Mouse (Mus musculus): ENCODE results near the gene Man1b1. TPM values are rescaled to one million over a fixed set of nuclear protein-coding genes. Genes with fewer than 3 reads are reported as not detected.
A peak's percentile ranks its signal among the peaks of the same experiment; 100 is the strongest.

Man1b1 gene
- polyA plus RNA-seq (2015; fragmentation: Nextera tagmentation; extraction: Ambion mirVana) = 43.5 and 46.6 TPM in 2 replicates

GRCm38 (mm10) chr2:25332286-25333160 is at the start of gene Man1b1:
Gene Man1b1, plus strand, starts transcription at chr2:25332338.
- peaks cover 33% of the 10 kb centered on the region for H3K4me1 ChIP-seq
- no peaks in the 10 kb centered on the region for H3K27me3 ChIP-seq (replicated peaks)
- no peaks in the 10 kb centered on the region for H3K9me3 ChIP-seq (replicated peaks)
- ATAC-seq (ENCODE audit: low FRiP score) = peak; percentile 99
- peaks cover 36% of the 10 kb centered on the region for H3K36me3 ChIP-seq
- WGBS = under 1% methylated on average over 76 of the region's 78 CpGs
- peak within 1 kb of the TSS; percentile 72 for H3K4me3 ChIP-seq (replicated peaks)
- peak within 1 kb of the TSS; percentile 79 for H3K9ac ChIP-seq (replicated peaks)
- peak within 1 kb of the TSS; percentile 86 for H3K27ac ChIP-seq (replicated peaks)
- peak within 1 kb of the TSS; percentile 82 for H3K4me2 ChIP-seq

GRCm38 (mm10) chr2:25285551-25285950 is 46.6 kb upstream of the Man1b1 start:
- peaks cover 34% of the 10 kb centered on the region for H3K4me1 ChIP-seq
- H3K4me3 ChIP-seq (replicated peaks) = no peak overlapping the region
- H3K36me3 ChIP-seq = peaks cover 42% of the 10 kb centered on the region
- no peak overlapping the region for H3K27ac ChIP-seq (replicated peaks)
- no peaks in the 10 kb centered on the region for H3K9me3 ChIP-seq (replicated peaks)
- ATAC-seq (ENCODE audit: low FRiP score) = no peak
- peaks cover 27% of the 10 kb centered on the region for H3K27me3 ChIP-seq (replicated peaks)
- 97% methylated on average over 2 of the region's 2 CpGs for WGBS
- no peak overlapping the region for H3K4me2 ChIP-seq
- H3K9ac ChIP-seq (replicated peaks) = no peak overlapping the region

GRCm38 (mm10) chr2:25286314-25286713 is 45.8 kb upstream of the Man1b1 start:
- H3K9ac ChIP-seq (replicated peaks) = no peak overlapping the region
- H3K9me3 ChIP-seq (replicated peaks) = no peaks in the 10 kb centered on the region
- 0 out of 2 replicates have a peak overlapping the region, but pooled peaks have one; percentile 4 for H3K27ac ChIP-seq (replicated peaks)
- 92% methylated on average over 1 of the region's 1 CpGs for WGBS
- H3K27me3 ChIP-seq (replicated peaks) = peaks cover 35% of the 10 kb centered on the region
- H3K4me1 ChIP-seq = peaks cover 41% of the 10 kb centered on the region
- no peak for ATAC-seq (ENCODE audit: low FRiP score)
- H3K4me2 ChIP-seq = no peak overlapping the region
- peaks cover 34% of the 10 kb centered on the region for H3K36me3 ChIP-seq
- H3K4me3 ChIP-seq (replicated peaks) = no peak overlapping the region

GRCm38 (mm10) chr2:25286837-25287636 is 45.1 kb upstream of the Man1b1 start:
- no peak overlapping the region for H3K9ac ChIP-seq (replicated peaks)
- peaks cover 30% of the 10 kb centered on the region for H3K36me3 ChIP-seq
- H3K4me3 ChIP-seq (replicated peaks) = no peak overlapping the region
- no peaks in the 10 kb centered on the region for H3K9me3 ChIP-seq (replicated peaks)
- ATAC-seq (ENCODE audit: low FRiP score) = no peak
- WGBS = 51% methylated on average over 7 of the region's 7 CpGs
- 0 out of 2 replicates have a peak overlapping the region, but pooled peaks have one; percentile 4 for H3K27ac ChIP-seq (replicated peaks)
- no peak overlapping the region for H3K4me2 ChIP-seq
- H3K27me3 ChIP-seq (replicated peaks) = peaks cover 42% of the 10 kb centered on the region
- H3K4me1 ChIP-seq = peaks cover 48% of the 10 kb centered on the region

- H3K4me1 ChIP-seq = peaks cover 55% of the 10 kb centered on the region
- H3K27me3 ChIP-seq (replicated peaks) = peaks cover 52% of the 10 kb centered on the region
- H3K9ac ChIP-seq (replicated peaks) = no peak within 1 kb of the TSS
- 85% methylated on average over 6 of the region's 6 CpGs for WGBS
- no peak within 1 kb of the TSS for H3K4me2 ChIP-seq
- H3K36me3 ChIP-seq = peaks cover 22% of the 10 kb centered on the region
- H3K27ac ChIP-seq (replicated peaks) = no peak within 1 kb of the TSS
- ATAC-seq (ENCODE audit: low FRiP score) = no peak
- H3K4me3 ChIP-seq (replicated peaks) = no peak within 1 kb of the TSS
- H3K9me3 ChIP-seq (replicated peaks) = no peaks in the 10 kb centered on the region
These were observed 44.0 kb upstream of the Man1b1 start, which contains the start of gene Tmem210 for GRCm38 (mm10) chr2:25287927-25288649. Gene Tmem210, plus strand, starts transcription at chr2:25288145.

GRCm38 (mm10) chr2:25288734-25289345 is 43.3 kb upstream of the Man1b1 start:
- H3K36me3 ChIP-seq = peaks cover 17% of the 10 kb centered on the region
- H3K27me3 ChIP-seq (replicated peaks) = peaks cover 60% of the 10 kb centered on the region
- H3K4me1 ChIP-seq = peaks cover 55% of the 10 kb centered on the region
- H3K27ac ChIP-seq (replicated peaks) = no peak overlapping the region
- H3K9me3 ChIP-seq (replicated peaks) = no peaks in the 10 kb centered on the region
- WGBS = 83% methylated on average over 7 of the region's 7 CpGs
- H3K9ac ChIP-seq (replicated peaks) = no peak overlapping the region
- H3K4me3 ChIP-seq (replicated peaks) = no peak overlapping the region
- H3K4me2 ChIP-seq = no peak overlapping the region
- no peak for ATAC-seq (ENCODE audit: low FRiP score)

DNA sequence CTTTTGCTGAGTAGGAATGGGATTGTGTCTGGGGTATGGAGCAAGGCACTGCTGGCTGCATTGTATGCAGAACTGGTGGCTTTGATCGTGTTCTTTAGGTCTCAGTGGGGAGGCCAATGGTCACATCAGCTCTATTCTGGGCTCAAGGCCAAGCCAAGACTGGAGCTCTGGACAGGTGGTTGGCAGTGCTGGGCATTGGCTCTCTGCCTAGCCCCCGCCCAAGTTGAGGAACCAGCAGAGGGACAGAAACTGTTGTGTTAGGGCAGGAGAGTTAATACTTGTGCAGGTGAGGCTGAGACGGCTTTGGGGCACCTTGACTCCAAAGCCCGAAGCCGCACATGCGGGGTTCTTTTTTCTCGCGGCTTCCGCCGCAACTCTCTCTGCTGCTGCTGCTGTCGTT is 42.5 kb upstream of the Man1b1 start, which contains the start of gene Lrrc26:
Gene Lrrc26 (plus strand): TSS at position 265 of the 400 bp plus-strand sequence.
- Histone ChIP-seq H3K36me3 (peaks cover 11% of the 10 kb centered on the region), H3K9ac (replicated peaks) (peak within 1 kb of the TSS; percentile 46), H3K4me2 (peak within 1 kb of the TSS; percentile 61), H3K4me1 (peaks cover 55% of the 10 kb centered on the region), H3K27me3 (replicated peaks) (peaks cover 68% of the 10 kb centered on the region), H3K27ac (replicated peaks) (peak within 1 kb of the TSS; percentile 23; the same call in 1 of the 2 replicates), H3K9me3 (replicated peaks) (no peaks in the 10 kb centered on the region), H3K4me3 (replicated peaks) (peak within 1 kb of the TSS; percentile 24)
- no peak for ATAC-seq (ENCODE audit: low FRiP score)
- 8% methylated on average over 11 of the region's 11 CpGs for WGBS

- H3K9ac ChIP-seq (replicated peaks) = peak overlapping the region; percentile 46
- H3K36me3 ChIP-seq = peaks cover 11% of the 10 kb centered on the region
- H3K4me1 ChIP-seq = peaks cover 55% of the 10 kb centered on the region
- 3% methylated on average over 54 of the region's 54 CpGs for WGBS
- ATAC-seq (ENCODE audit: low FRiP score) = peak; percentile 66
- H3K4me3 ChIP-seq (replicated peaks) = peak overlapping the region; percentile 24
- peak overlapping the region; percentile 61 for H3K4me2 ChIP-seq
- H3K27ac ChIP-seq (replicated peaks) = peak overlapping the region; percentile 23; the same call in 1 of the 2 replicates
- no peaks in the 10 kb centered on the region for H3K9me3 ChIP-seq (replicated peaks)
- H3K27me3 ChIP-seq (replicated peaks) = peaks cover 74% of the 10 kb centered on the region
These were observed 41.9 kb upstream of the Man1b1 start for GRCm38 (mm10) chr2:25290101-25290815.

- no peak overlapping the region for H3K27ac ChIP-seq (replicated peaks)
- H3K36me3 ChIP-seq = peaks cover 12% of the 10 kb centered on the region
- H3K9ac ChIP-seq (replicated peaks) = peak overlapping the region; percentile 46
- H3K4me3 ChIP-seq (replicated peaks) = peak overlapping the region; percentile 24
- under 1% methylated on average over 18 of the region's 18 CpGs for WGBS
- peak; percentile 16; the same call in 1 of the 2 replicates for ATAC-seq (ENCODE audit: low FRiP score)
- H3K9me3 ChIP-seq (replicated peaks) = no peaks in the 10 kb centered on the region
- H3K27me3 ChIP-seq (replicated peaks) = peaks cover 79% of the 10 kb centered on the region
- H3K4me1 ChIP-seq = peaks cover 55% of the 10 kb centered on the region
- H3K4me2 ChIP-seq = peak overlapping the region; percentile 61
These were observed 41.4 kb upstream of the Man1b1 start for GRCm38 (mm10) chr2:25290816-25291130.
